Mouse (Mus musculus): ENCODE data around the gene Camkk1.
A peak's percentile ranks its signal among the peaks of the same experiment; 100 is the strongest.

Gene Camkk1

DNA sequence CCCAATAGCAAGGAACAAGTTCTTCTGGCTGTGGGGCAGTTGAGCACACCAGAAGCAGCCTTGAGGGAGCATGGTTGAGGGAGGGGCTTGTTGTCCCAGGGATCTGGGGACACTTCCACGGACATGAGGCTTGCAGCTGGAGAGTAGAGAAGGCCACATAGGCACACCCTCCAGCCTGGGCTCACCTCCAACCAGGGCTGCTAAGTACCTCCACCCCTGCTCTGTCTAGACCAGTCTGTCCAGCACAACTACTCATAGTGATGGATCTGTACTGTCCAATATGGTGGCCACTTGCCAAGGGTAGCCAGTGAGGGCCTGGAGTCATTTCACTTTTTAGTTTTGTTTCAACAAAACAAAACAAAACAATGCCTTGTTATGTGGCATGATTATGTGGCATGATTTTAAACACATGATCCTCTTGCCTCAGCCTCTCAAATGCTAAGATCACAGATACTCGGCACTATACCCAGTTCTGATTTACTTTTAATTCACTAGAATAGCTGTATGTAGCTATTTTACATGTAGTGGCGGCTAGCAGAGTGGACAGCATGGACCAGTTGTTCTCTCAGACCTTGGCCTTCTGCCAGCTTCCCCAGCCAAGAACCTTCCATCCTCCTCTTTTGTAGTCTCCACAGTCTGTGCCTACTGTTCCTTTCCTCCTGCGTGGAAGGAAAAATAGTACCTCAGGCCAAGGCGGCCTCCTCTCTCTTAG, 3.3 kb upstream of the Camkk1 start:
- DNase-seq, result peak; percentile 40

DNA sequence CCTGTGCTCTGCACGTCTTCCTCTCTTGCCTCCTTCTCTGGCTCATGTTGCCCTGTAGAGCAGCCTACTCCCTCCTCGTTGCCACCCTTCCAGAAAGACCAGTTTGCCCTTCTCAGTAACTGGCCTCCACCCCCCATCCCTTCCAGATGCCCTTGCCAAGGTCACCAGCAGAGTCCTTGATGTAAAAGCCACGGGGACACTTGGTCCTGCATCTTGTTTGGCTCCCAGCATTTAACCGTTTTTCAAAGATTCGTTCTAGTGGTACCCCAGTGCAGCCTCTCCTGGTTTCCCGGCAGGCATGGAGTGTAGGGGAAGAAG, 2.7 kb upstream of the Camkk1 start:
- no peak for DNase-seq

DNA sequence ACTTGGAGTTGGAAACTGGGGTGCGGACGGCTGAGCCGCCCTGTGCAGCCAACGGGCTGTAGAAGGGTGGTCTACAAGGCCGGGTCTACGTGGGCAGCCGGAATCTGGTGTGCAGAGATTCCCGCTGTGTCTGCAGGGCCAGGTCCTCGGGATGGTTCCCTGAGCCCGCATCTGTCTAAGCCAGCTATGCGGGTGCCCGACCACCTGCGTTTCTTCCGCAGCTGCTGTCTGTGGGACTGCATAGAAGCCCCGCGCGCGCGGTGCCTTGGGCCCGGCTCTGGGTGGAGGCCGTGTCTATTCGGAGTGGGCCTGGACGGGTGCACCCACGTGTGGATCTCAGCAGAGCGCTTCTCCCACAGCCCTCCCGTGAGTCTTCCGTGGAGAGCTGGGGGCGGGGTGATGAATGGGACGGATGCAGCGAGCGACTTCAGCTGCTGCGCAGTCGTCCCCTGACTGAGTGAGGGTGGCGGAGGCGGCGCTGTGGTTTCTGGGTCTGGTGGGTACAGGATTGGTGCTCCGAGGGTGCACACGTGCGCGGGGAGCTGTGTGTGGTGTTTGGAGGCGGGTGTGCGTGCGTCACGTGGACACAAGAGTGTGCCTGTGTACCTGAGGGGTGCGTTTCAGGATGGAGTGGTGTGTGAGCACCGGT, 463 bp downstream of the Camkk1 start:
- peak; percentile 62 for DNase-seq

DNA sequence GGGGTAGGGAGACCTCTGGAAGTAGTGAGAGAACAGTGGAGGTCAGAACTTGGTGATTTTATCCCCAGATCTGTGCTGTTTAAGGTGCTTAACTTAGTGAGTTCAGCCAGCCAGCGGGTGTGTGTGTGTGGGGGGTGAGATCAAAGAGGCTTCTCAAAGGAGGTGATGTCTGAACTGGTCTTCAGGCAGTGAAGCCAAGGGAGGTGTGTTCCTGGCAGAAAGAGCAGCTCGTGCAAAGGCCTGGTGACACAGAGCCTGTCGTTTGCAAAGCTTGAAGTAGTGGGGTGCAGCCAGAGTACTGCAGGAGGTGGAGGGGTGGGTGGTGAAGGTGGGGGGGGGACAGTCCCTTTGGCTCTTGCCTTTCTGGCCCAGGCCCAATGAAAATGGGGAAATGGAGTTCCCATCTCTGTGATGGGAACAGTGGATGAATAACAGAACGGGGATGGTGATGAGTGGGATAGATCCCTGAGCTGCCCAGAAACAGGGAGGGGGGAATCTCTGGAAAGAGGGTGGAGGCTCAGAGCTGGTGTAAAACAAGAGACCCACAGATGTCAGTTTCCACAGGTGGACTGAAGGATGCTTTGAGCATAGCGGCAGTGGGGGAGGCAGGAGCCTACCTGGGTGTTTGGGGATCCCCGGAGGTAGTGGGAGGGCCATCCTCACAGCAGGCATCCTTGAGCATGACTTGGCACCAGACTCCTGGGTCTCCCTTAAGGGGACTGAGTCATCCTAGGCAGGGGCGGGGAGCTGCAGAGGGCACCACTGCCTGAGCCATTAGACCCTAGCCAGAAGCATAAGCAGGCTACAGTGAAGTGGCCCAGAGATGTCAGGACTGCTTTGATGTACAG, 2.4 kb downstream of the Camkk1 start:
- no peak for DNase-seq

DNA sequence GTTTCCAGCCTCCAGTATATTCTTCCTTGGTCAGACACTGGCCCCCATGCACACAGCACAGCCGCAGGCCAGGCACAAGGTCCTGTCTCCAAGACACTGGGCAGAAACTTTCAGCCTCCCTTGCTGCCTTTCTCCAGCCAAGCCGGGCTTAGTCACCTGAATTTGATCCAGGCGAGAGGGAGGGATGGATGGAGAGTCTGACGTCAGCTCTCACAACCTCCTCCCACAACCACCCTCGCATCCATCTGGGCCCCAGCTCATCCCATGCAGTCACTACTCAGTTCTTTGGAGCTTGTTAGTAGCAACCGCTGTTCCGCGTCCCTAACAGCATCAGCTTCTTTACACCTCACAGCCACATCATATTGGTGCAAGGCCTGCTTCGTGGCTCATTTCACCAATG, 4.3 kb downstream of the Camkk1 start:
- peak; percentile 49 for DNase-seq

DNA sequence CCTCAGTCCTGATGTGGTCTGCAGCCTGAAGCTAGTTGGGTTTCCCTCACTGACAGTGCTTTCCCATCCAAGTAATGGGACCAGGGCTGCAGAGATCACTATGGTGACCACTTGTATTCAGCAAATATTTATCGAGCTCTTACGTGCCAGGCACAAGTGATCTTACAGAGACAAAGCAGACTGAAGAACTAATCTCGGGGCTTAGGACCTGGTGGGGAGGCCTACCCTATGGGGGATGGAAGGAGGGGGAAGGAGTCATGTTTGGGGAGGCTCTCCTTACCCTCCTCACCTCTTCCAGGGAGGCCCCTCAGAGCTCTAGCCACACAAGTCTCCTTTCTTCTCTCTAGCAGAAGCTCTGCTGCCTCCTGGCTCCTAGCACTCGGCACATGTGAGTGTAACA, 5.0 kb downstream of the Camkk1 start:
- no peak for DNase-seq

DNA sequence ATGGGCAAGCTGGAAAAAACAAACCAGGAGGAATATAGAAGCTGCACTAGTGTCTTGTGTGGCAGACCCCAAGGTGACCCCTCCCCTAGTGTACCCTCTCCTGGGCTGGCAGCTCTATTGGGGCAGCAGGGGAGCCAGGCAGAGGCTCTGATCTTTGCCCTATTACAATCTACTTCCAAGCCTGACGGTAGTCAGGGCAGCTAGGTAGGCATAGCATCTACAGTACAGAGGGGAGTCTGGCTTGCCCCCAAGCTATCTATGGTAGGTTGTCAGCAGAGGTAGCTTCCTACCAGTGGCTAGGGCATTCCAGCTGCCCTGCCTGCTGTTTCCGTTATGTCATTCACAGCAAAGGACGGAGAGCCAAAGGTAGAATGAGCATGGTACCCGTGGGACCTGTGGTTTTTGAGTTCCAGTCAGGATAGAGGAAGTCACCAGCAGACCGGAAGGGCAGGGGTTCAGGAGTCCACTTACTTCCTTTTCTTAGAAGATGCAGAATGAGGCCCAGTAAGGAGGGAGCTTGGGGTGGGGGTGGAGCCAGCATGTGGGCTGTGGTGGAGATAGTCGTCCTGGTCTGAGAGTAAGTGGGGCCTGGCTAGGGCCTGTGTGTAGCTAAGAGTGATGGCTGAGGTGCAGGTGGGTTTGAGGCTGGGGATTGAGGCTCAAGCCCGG, 5.6 kb downstream of the Camkk1 start:
- peak; percentile 42 for DNase-seq

DNA sequence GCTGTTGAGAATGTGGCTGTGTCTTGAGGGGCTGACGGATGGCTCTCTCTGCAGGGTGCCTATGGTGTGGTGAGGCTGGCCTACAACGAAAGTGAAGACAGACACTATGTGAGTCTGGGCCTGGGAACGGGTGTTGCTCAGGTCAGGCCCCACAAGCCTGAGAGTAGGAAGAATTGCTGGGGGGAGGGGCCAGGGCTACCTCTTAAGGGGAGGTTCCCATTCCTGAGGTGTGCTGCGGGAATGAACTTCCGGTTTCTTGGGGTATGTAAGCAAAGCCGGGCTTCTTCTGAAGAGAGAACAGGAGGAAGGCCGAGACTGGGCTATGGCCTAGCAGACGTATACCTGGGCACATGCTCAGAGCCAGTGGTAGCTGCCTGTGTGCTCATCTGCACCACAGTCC, 8.2 kb downstream of the Camkk1 start:
- DNase-seq, result peak; percentile 66

DNA sequence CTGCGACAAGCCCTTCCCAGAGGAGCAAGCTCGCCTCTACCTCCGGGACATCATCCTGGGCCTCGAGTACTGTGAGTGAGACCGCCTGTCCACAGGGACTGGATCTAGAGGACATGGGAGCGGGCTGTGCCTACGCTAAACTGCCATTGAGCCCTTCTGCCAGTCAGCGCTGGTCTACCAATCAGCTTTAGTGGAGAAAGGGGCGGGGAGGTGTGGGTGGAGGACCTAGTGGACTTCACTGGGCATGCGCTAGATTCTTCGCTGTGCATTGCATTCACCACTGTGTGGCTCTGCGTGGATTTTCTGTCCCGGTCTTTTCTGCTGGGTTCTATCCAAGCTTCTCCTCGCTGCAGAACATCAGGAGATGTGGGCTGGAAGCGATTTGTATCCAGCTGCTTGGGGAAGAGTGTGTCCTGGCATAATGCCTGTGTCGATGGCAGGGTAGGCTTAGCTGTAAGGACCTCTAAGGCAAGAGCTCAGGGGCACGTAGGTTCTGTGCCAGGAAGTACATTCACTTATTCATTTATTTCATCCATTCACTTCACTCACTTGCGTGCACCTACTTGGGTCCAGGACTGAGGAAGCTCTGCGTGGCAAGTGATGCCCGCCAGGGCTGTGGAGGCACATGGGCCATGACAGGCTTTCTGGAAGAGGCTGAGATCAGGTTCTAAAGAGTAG, 12.2 kb downstream of the Camkk1 start:
- peak; percentile 95 for DNase-seq

DNA sequence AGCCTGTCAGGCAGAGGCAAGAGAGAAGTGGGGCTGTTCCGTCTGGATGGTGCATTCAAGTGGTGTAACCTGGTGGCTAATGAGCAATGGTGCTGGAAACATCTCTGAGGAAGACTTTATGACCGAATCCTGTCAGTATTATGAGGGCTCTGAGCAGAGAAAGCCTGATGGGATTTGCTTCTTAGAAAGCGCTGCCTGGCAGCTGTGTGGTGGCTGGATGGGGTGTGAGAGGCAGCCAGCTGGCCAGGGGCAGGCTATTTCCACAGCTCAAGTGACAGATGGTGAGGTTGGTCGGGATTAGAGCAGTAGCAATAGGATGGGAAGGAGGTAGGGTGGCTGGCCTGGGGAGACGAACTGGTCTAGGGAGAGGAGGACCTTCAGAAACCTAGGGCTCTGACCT, 12.7 kb downstream of the Camkk1 start:
- DNase-seq, result no peak

DNA sequence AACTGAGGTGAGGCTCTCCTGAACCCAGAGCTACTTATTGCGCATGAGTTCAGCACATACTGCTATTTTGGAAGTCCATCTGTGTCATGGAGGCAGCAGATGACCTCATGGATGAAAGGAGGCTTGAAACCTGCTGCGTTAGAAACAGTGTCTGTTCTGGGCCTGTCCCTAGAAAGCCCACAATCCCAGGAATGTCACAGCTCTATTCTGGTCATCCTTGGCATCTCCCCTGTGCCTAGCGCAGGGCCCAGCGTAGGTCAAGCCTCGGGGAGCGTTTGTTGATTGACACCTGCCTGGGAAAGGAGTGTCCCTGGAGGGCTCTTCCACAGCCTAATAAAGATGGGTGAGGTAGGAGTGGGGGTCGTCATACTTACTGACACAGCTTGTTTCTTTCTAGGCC, 17.3 kb downstream of the Camkk1 start:
- DNase-seq, result no peak

DNA sequence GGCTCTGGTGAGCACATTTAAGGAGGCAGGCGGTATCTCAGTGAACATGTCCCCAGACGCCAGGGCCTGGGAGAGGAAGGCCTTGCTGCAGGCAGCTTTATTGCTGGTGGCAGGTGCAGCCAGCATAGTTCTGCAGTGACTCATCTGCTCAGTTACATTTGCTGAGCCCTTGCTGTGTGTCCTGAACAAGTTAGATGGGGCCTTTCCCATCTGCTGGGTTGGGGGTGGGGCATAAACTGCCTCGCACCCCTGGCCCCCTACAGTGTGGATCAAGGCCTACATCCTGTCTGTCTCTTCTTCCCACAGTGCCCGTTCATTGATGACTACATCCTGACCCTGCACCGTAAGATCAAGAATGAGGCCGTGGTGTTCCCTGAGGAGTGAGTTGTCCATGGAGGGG, 18.1 kb downstream of the Camkk1 start:
- no peak for DNase-seq

DNA sequence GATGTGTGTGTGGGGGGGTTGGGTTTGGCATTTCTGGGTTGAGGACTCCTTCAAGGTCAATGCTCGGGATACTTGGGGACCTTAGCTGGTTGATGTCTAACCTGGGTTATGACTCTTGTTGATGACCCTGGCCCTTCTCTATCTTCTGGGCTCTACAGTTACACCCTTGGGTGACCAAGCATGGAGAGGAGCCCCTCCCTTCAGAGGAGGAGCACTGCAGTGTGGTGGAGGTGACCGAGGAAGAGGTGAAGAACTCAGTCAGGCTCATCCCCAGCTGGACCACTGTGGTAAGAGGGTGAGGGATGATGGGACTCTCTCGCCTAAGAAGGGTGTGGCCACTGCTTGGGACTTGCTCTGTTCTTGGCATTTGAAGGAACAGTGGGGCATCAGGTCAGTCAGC, 18.9 kb downstream of the Camkk1 start:
- DNase-seq, result no peak

DNA sequence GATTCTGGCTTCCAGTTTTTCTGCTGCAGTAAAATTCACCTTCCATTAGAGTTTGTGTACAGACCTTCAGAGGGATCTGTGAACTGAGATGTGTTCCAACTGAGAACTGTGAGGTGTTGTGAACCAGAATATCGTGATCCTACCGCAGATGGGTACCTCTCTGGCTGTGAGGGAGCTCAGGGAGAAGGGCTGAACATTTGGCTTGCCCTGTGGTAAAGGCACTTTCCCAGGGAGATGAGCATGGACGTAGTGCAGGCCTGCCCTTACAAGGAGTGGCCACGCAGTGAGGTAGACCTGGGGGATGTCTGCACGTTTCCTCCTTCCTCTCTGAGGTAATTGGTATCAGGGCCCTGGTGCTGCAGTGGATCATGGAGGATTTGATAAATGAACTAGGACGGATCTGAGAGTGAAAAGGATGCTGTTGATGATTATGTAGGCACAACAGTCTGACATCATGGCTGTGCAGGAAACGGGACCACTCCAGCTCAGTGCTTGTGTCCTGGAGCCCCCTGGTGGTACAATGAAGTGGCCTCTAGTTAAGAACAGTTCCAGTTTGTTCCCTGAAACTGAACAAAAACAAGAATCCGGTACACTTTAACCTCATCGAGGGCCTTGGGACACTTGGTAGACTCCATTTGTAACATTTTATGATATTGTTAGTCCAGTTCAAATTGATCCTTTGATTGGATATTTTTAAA, 20.4 kb downstream of the Camkk1 start:
- DNase-seq, result peak; percentile 87

DNA sequence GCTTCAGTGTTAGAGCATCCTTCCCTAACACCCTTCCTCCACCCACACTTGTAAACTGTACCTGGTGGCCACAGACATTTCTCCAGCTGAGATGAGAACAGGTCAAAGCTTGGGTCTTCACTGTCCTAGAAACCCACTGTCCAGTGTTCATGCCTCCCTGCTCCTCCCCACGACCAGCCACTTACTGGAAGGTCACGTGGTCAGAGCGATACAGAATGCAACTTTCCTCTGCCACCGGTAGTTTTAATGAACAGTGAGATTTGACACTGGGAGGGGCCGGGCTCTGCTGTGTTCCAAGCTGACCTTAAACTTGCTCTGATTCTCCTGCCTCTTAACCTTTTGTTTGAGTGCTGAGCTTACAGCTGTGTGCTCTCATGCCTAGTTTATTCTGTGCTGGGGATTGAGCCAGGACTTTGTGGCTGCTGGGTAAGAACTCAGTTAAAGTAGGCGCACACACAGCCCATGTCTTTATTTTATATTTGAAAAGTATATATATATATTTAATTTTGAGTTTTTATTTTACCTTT, 25.5 kb downstream of the Camkk1 start:
- peak; percentile 54 for DNase-seq

DNA sequence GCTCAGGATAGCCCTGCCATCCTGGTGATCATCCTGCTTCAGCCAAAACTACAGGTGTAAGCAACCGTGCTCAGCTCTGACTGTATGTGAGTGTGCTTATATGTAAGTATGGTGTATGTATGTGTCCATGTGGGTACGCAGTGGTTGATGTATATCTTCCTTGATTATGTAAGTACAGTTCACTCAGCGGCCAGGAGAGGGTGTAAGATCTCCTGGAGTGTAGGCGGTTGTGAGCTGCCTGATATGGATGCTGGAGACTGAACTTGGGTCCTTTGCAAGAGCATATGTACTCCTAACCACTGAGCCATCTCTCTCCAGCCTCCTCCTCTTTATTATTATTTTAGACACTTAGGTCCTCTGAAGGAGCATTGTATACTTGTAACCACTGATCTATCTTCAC, 26.0 kb downstream of the Camkk1 start:
- DNase-seq, result no peak

DNA sequence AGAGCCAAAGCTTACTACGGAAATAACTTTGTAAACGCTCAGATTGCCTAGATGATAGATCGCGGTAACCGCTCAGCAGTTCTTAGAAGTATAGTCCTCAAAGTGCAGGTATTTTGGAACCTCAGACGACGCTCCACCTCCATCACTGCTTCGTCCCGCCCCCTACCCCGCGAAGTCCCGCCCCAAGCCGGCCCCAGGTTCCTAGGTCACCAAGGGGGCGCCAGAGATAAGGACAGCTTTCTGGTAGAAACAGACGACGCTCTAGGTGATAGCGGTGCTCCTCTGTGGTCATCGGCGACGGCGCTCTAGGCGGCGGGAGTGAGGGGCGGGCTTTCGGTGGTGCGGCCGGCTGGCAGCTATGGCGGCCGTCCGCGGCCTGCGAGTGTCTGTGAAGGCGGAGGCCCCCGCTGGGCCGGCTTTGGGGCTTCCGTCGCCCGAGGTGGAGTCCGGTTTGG, 28.8 kb downstream of the Camkk1 start, which contains the start of gene Ncbp3:
Gene Ncbp3, plus strand, starts transcription at position 242 of the 455 bp plus-strand sequence.
- DNase-seq, result peak; percentile 97

DNA sequence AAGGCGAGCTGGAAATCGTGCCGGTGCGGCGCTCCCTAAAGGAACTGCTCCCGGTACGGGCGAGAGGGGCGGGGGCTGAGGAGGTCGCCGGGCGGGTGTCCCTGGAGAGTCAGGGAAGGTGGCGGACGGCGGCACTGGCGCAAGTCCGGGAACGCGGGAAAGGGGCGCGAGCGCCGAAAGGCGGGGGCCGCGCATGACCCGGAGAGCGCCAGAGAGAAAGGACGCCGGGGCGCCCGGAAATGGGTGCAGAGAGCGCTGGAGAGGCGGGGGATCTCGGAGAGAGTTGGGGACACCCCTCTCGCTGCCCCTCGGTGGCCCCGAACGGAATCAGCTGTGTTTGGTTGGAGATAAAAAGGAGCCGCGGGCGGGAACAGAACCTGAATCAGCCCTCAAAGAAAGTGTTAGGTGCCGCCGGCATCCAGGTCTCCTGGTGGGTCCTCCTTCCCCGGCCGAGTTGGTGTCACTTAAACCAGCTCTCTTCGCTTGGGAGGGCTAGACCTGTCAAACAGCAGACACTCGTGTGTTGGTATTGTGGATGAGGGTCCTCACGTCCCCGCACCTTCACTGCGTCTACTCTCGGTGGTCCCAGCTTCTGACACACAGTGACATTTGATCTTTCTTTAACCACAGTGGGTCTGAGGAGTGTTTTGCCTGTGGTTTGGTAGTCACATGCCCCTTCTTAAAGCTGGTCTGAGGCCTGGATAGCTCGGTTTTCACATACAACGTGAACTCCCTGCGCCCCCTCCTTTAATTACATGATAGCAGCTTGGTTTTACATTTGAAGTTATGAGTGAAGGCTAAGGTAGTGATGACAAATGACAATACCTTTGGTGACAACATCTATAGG, 29.4 kb downstream of the Camkk1 start:
- no peak for DNase-seq

DNA sequence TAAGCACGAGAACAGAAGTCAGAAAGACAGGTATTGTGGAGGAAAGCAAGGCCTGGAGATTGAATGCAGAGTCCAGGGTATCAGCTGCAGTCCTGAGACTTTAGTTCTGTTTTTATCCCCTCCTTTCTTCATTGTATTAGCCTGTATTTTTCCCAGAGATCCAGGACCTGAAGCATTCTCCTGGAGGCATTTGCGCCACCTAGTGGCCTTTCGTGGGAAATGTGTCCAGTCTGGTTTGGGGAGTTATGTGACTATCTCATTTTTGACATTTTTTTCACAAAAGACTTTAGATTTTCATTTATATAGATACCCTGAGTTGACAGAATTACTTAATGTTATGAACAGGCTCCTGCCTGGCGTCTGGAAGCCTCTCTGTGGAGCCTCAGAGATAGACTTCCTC, 30.5 kb downstream of the Camkk1 start:
- DNase-seq, result peak; percentile 86

DNA sequence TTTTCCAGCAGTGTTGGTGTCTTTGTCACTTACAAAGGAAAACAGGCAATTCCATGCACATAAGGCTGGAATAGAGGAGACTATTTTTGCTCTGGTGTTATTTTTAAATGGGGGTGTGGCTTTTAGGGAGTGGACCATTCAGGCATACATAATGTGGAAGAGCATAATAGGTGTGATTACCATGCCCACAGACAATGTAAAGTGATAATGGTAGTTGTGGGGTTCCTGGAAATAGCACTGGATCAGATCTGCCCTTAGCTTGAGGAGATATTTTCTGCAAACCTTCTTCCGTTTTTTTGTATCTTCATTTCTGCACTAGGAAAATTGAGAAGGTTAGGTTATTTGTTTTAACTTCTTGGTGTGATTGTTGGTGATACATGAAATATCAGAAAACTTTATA, 34.0 kb downstream of the Camkk1 start:
- no peak for DNase-seq

DNA sequence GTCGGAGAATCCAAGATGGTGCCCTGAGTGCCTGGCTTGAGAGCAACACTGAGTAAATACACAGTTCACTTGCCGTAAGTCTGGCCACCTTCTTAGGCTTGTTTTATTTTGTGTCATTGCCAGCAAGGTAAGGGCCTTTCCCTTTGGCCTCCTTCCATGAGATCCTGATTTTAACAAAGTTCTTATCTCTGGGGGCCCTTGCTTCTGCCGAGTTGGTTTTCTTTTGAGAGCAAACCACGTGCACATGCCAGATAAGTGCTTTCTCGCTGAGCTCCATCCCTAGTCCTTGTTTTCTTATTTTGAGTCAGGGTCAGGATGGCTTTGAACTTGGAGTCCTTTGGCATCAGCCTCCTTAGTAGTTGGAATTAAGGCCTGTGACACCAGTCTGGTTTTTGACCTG, 38.9 kb downstream of the Camkk1 start:
- no peak for DNase-seq

Measured in lung, postnatal 10 days (tissue).